Mouse (Mus musculus): ENCODE results near the gene Dnajb8. TPM values are rescaled to one million over a fixed set of nuclear protein-coding genes. Genes with fewer than 3 reads are reported as not detected.

Gene Dnajb8
- total and polyA plus RNA-seq, 3 experiments, result 0.29 TPM; not detected in 2

GRCm38 (mm10) chr6:88208321-88208720, 13.7 kb upstream of the Dnajb8 start:
- no peak for TF ChIP-seq POLR2A (IDR thresholded peaks at IDR 0.05; ENCODE audit: insufficient read depth, low read depth, low read length)
- Histone ChIP-seq H3K36me3 (ENCODE audit: control insufficient read depth, insufficient read depth, low read length) (peaks cover 10% of the 10 kb centered on the region), H3K27ac (no peak overlapping the region), H3K27me3 (ENCODE audit: control insufficient read depth, insufficient read depth, low read length) (0 out of 2 replicates have a peak, but pooled peaks cover 2% of the 10 kb centered on the region), H3K4me3 (no peak overlapping the region), H3K9ac (ENCODE audit: low read depth, low read length) (no peak overlapping the region), H3K79me2 (replicated peaks; ENCODE audit: control insufficient read depth, insufficient read depth, low read length) (no peaks in the 10 kb centered on the region), H3K4me1 (ENCODE audit: control insufficient read depth, insufficient read depth, low read length) (peaks cover 7% of the 10 kb centered on the region)
- 83% methylated on average over 3 of the region's 3 CpGs for WGBS
- intact Hi-C loops (cut with DNase I), result no loop called here
- no peak for DNase-seq

- TF ChIP-seq CTCF (IDR thresholded peaks at IDR 0.05) (no peak), POLR2A (IDR thresholded peaks at IDR 0.05; ENCODE audit: insufficient read depth, low read depth, low read length) (no peak), EP300 (IDR thresholded peaks at IDR 0.05; ENCODE audit: insufficient read depth, low read depth, low read length) (no peak)
- no peak overlapping the region for H3K27ac ChIP-seq
- 73% methylated on average over 5 of the region's 5 CpGs for WGBS
- intact Hi-C loops (cut with DNase I), result no loop called here
- DNase-seq, result no peak
- H3K79me2 ChIP-seq (replicated peaks; ENCODE audit: control insufficient read depth, insufficient read depth, low read length), result no peaks in the 10 kb centered on the region
- no peak overlapping the region for H3K9ac ChIP-seq (ENCODE audit: low read depth, low read length)
- 0 out of 2 replicates have a peak, but pooled peaks cover under 1% of the 10 kb centered on the region for H3K27me3 ChIP-seq (ENCODE audit: control insufficient read depth, insufficient read depth, low read length)
- peaks cover 10% of the 10 kb centered on the region for H3K36me3 ChIP-seq (ENCODE audit: control insufficient read depth, insufficient read depth, low read length)
- no peak overlapping the region for H3K4me3 ChIP-seq
- peaks cover 7% of the 10 kb centered on the region for H3K4me1 ChIP-seq (ENCODE audit: control insufficient read depth, insufficient read depth, low read length)
Measured at GRCm38 (mm10) chr6:88209453-88209852, 12.6 kb upstream of the Dnajb8 start.

GRCm38 (mm10) chr6:88210182-88210581, 11.9 kb upstream of the Dnajb8 start:
- no peak for DNase-seq
- TF ChIP-seq POLR2A (IDR thresholded peaks at IDR 0.05; ENCODE audit: insufficient read depth, low read depth, low read length), result no peak
- TF ChIP-seq EP300 (IDR thresholded peaks at IDR 0.05; ENCODE audit: insufficient read depth, low read depth, low read length), result no peak
- TF ChIP-seq CTCF (IDR thresholded peaks at IDR 0.05), result no peak
- H3K79me2 ChIP-seq (replicated peaks; ENCODE audit: control insufficient read depth, insufficient read depth, low read length), result no peaks in the 10 kb centered on the region
- intact Hi-C loops (cut with DNase I), result no loop called here
- no peaks in the 10 kb centered on the region for H3K27me3 ChIP-seq (ENCODE audit: control insufficient read depth, insufficient read depth, low read length)
- 72% methylated on average over 3 of the region's 3 CpGs for WGBS
- H3K27ac ChIP-seq, result no peak overlapping the region
- H3K4me3 ChIP-seq, result no peak overlapping the region
- no peak overlapping the region for H3K9ac ChIP-seq (ENCODE audit: low read depth, low read length)
- H3K36me3 ChIP-seq (ENCODE audit: control insufficient read depth, insufficient read depth, low read length), result peaks cover 8% of the 10 kb centered on the region
- H3K4me1 ChIP-seq (ENCODE audit: control insufficient read depth, insufficient read depth, low read length), result peaks cover 4% of the 10 kb centered on the region

- DNase-seq, result no peak
- no peak overlapping the region for H3K27ac ChIP-seq
- 63% methylated on average over 6 of the region's 6 CpGs for WGBS
Measured at GRCm38 (mm10) chr6:88215797-88216196, 6.3 kb upstream of the Dnajb8 start.

GRCm38 (mm10) chr6:88216199-88216598, 5.9 kb upstream of the Dnajb8 start:
- no peaks in the 10 kb centered on the region for H3K36me3 ChIP-seq (ENCODE audit: control insufficient read depth, insufficient read depth, low read length)
- no peaks in the 10 kb centered on the region for H3K79me2 ChIP-seq (replicated peaks; ENCODE audit: control insufficient read depth, insufficient read depth, low read length)
- no peak for DNase-seq
- no peak for TF ChIP-seq CTCF (IDR thresholded peaks at IDR 0.05)
- TF ChIP-seq EP300 (IDR thresholded peaks at IDR 0.05; ENCODE audit: insufficient read depth, low read depth, low read length), result no peak
- no peak for TF ChIP-seq POLR2A (IDR thresholded peaks at IDR 0.05; ENCODE audit: insufficient read depth, low read depth, low read length)
- H3K27ac ChIP-seq, result no peak overlapping the region
- intact Hi-C loops (cut with DNase I), result no loop called here
- no peaks in the 10 kb centered on the region for H3K27me3 ChIP-seq (ENCODE audit: control insufficient read depth, insufficient read depth, low read length)
- H3K4me3 ChIP-seq, result no peak overlapping the region
- 75% methylated on average over 4 of the region's 4 CpGs for WGBS
- no peaks in the 10 kb centered on the region for H3K4me1 ChIP-seq (ENCODE audit: control insufficient read depth, insufficient read depth, low read length)
- H3K9ac ChIP-seq (ENCODE audit: low read depth, low read length), result no peak overlapping the region

More at GRCm38 (mm10) chr6:88215797-88216196, 6.3 kb upstream of the Dnajb8 start:
- H3K79me2 ChIP-seq (replicated peaks; ENCODE audit: control insufficient read depth, insufficient read depth, low read length), result no peaks in the 10 kb centered on the region
- no peaks in the 10 kb centered on the region for H3K36me3 ChIP-seq (ENCODE audit: control insufficient read depth, insufficient read depth, low read length)
- no peak overlapping the region for H3K9ac ChIP-seq (ENCODE audit: low read depth, low read length)
- H3K4me3 ChIP-seq, result no peak overlapping the region
- no peaks in the 10 kb centered on the region for H3K27me3 ChIP-seq (ENCODE audit: control insufficient read depth, insufficient read depth, low read length)
- H3K4me1 ChIP-seq (ENCODE audit: control insufficient read depth, insufficient read depth, low read length), result no peaks in the 10 kb centered on the region
- no peak for TF ChIP-seq EP300 (IDR thresholded peaks at IDR 0.05; ENCODE audit: insufficient read depth, low read depth, low read length)
- no peak for TF ChIP-seq POLR2A (IDR thresholded peaks at IDR 0.05; ENCODE audit: insufficient read depth, low read depth, low read length)
- no peak for TF ChIP-seq CTCF (IDR thresholded peaks at IDR 0.05)
- intact Hi-C loops (cut with DNase I), result no loop called here

GRCm38 (mm10) chr6:88219094-88219493, 3.0 kb upstream of the Dnajb8 start:
- no peak for TF ChIP-seq POLR2A (IDR thresholded peaks at IDR 0.05; ENCODE audit: insufficient read depth, low read depth, low read length)
- no peak for TF ChIP-seq CTCF (IDR thresholded peaks at IDR 0.05)
- TF ChIP-seq EP300 (IDR thresholded peaks at IDR 0.05; ENCODE audit: insufficient read depth, low read depth, low read length), result no peak
- H3K36me3 ChIP-seq (ENCODE audit: control insufficient read depth, insufficient read depth, low read length), result no peaks in the 10 kb centered on the region
- no peak overlapping the region for H3K4me3 ChIP-seq
- H3K9ac ChIP-seq (ENCODE audit: low read depth, low read length), result no peak overlapping the region
- 40% methylated on average over 4 of the region's 4 CpGs for WGBS
- H3K27ac ChIP-seq, result no peak overlapping the region
- no peaks in the 10 kb centered on the region for H3K27me3 ChIP-seq (ENCODE audit: control insufficient read depth, insufficient read depth, low read length)
- no peaks in the 10 kb centered on the region for H3K79me2 ChIP-seq (replicated peaks; ENCODE audit: control insufficient read depth, insufficient read depth, low read length)
- no peak for DNase-seq
- intact Hi-C loops (cut with DNase I), result no loop called here
- no peaks in the 10 kb centered on the region for H3K4me1 ChIP-seq (ENCODE audit: control insufficient read depth, insufficient read depth, low read length)

All from heart, adult 2 months (tissue).